Mouse (Mus musculus): ENCODE data around the gene Pafah1b2. TPM values are rescaled to one million over a fixed set of nuclear protein-coding genes. Genes with fewer than 3 reads are reported as not detected.

The Pafah1b2 gene
- polyA plus RNA-seq, 1 experiment from 2014 or later, result 156 TPM

DNA sequence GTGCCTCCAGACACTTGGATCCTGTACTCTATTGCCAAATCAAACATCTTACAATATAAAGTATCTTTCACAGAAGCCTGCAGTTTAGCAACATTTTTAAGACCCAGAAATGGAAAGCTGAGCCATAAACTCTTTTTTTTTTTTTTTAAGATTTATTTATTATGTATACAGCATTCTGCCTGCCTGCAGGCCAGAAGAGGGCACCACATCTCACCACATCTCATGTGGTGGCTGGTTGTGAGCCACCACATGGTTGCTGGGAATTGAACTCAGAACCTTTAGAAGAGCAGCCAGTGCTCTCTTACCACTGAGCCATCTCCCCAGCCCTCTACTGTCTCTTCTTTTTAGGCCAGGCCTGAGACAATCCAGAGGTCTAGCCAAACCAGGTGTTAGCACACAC lies 31.2 kb downstream of the Pafah1b2 start:
- no peak overlapping the region for H3K4me3 ChIP-seq (ENCODE audit: low read depth, low read length)
- no peak for DNase-seq (ENCODE audit: low spot score)
- no peak overlapping the region for H3K4me2 ChIP-seq (ENCODE audit: low read length)
- peaks cover 16% of the 10 kb centered on the region; the same call in 1 of the 2 replicates for H3K36me3 ChIP-seq (ENCODE audit: control insufficient read depth, insufficient read depth, low read length)
- H3K9ac ChIP-seq (ENCODE audit: low read length), result no peak overlapping the region
- H3K27ac ChIP-seq (ENCODE audit: low read depth), result no peak overlapping the region
- ATAC-seq (replicated peaks; ENCODE audit: low FRiP score, low TSS enrichment, low read depth), result no peak
- no peaks in the 10 kb centered on the region for H3K27me3 ChIP-seq (replicated peaks; ENCODE audit: control insufficient read depth, insufficient read depth, low read length)
- H3K4me1 ChIP-seq (replicated peaks; ENCODE audit: control insufficient read depth, insufficient read depth, low read length), result peaks cover 27% of the 10 kb centered on the region
- H3K9me3 ChIP-seq (ENCODE audit: control insufficient read depth, low read length), result no peaks in the 10 kb centered on the region

DNA sequence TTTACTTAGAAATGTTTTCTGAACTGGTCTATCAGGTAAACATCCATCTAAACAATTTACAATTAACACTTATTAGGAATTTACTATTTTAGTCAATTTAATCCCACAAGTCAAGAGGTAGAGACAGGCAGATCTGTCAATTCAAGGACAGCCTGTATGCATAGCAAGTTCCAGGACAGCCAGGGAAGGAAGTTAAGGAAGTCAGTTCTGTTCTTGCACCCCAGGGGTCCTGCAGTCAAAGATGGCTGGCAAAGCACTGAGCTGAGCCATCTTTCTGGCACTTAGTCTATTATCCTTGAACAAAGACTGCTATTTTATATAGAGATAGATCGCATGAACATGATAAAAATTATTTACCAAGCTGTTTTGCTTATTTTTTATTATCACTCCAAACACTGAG lies 31.9 kb downstream of the Pafah1b2 start:
- no peaks in the 10 kb centered on the region for H3K27me3 ChIP-seq (replicated peaks; ENCODE audit: control insufficient read depth, insufficient read depth, low read length)
- WGBS, result 83% methylated on average over 1 of the region's 1 CpGs
- DNase-seq (ENCODE audit: low spot score) (no peak), ATAC-seq (replicated peaks; ENCODE audit: low FRiP score, low TSS enrichment, low read depth) (no peak)
- no peak overlapping the region for H3K27ac ChIP-seq (ENCODE audit: low read depth)
- no peak overlapping the region for H3K4me2 ChIP-seq (ENCODE audit: low read length)
- H3K36me3 ChIP-seq (ENCODE audit: control insufficient read depth, insufficient read depth, low read length), result peaks cover 22% of the 10 kb centered on the region
- H3K9ac ChIP-seq (ENCODE audit: low read length), result no peak overlapping the region
- peaks cover 27% of the 10 kb centered on the region for H3K4me1 ChIP-seq (replicated peaks; ENCODE audit: control insufficient read depth, insufficient read depth, low read length)
- H3K4me3 ChIP-seq (ENCODE audit: low read depth, low read length), result no peak overlapping the region
- no peaks in the 10 kb centered on the region for H3K9me3 ChIP-seq (ENCODE audit: control insufficient read depth, low read length)

DNA sequence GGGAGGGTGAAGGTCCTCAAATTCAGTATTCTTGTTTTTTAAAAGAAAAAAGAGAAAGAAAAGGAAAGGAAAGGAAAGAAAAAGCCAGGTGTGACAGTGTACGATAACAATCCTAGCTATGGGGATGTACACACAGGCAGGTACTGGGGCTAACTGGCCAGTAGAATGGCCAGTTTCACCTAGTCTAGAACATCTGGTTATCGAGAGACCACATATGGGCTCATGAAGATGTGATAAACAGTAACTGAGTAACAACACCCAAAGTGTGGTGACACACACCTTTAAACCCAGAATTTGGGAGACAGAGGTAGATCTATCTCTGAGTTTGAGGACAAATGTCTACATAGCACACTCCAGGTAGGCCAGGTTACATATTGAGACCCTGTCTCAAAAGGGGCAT lies 32.7 kb downstream of the Pafah1b2 start:
- Histone ChIP-seq H3K9me3 (ENCODE audit: control insufficient read depth, low read length) (no peaks in the 10 kb centered on the region), H3K9ac (ENCODE audit: low read length) (no peak overlapping the region), H3K4me2 (ENCODE audit: low read length) (no peak overlapping the region), H3K36me3 (ENCODE audit: control insufficient read depth, insufficient read depth, low read length) (peaks cover 31% of the 10 kb centered on the region), H3K4me1 (replicated peaks; ENCODE audit: control insufficient read depth, insufficient read depth, low read length) (peaks cover 27% of the 10 kb centered on the region), H3K4me3 (ENCODE audit: low read depth, low read length) (no peak overlapping the region), H3K27me3 (replicated peaks; ENCODE audit: control insufficient read depth, insufficient read depth, low read length) (no peaks in the 10 kb centered on the region), H3K27ac (ENCODE audit: low read depth) (no peak overlapping the region)
- ATAC-seq (replicated peaks; ENCODE audit: low FRiP score, low TSS enrichment, low read depth) (no peak), DNase-seq (ENCODE audit: low spot score) (no peak)
- 91% methylated on average over 2 of the region's 2 CpGs for WGBS

DNA sequence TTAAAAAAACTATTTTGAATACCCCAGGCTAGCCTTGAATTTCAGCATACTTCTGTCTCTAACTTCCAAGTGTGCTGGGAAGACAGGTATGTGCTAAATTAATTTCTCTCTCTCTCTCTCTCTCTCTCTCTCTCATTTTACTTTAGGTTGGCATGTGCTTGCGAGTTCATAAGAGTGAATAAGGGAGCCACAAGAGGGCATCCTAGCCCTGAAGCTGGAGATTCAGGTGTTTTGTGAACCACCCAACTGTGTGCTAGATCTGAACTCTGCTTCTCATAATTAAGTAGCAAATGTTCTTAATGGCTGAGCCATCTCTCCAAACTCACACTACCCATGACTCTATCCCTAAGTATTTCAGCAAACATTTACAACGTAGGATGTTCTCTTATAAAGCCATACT lies 35.6 kb downstream of the Pafah1b2 start:
- Histone ChIP-seq H3K4me3 (ENCODE audit: low read depth, low read length) (no peak overlapping the region), H3K9ac (ENCODE audit: low read length) (no peak overlapping the region), H3K9me3 (ENCODE audit: control insufficient read depth, low read length) (no peaks in the 10 kb centered on the region), H3K36me3 (ENCODE audit: control insufficient read depth, insufficient read depth, low read length) (peaks cover 59% of the 10 kb centered on the region), H3K4me1 (replicated peaks; ENCODE audit: control insufficient read depth, insufficient read depth, low read length) (peaks cover 12% of the 10 kb centered on the region; the same call in 1 of the 2 replicates), H3K27me3 (replicated peaks; ENCODE audit: control insufficient read depth, insufficient read depth, low read length) (no peaks in the 10 kb centered on the region), H3K4me2 (ENCODE audit: low read length) (no peak overlapping the region), H3K27ac (ENCODE audit: low read depth) (no peak overlapping the region)
- ATAC-seq (replicated peaks; ENCODE audit: low FRiP score, low TSS enrichment, low read depth), result no peak
- no peak for DNase-seq (ENCODE audit: low spot score)
- 87% methylated on average over 2 of the region's 2 CpGs for WGBS

DNA sequence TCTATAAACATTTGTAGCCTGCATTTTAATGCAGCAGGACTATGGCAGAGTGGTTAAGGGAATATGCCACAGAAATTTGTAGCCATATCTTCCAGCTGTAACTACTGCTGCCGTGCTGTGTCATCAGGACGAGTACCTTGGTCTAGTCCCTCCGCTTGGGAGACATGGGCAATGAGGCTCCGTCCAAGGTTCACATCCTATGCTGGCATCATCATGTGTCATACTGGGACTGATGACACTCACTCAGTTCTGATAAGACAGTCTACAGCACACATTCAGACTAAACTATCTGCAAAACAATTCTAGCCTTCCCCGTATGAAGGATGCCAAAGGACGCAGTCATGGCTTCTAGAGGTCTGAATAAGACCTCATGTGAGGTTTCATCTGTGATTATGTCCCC lies 48.9 kb downstream of the Pafah1b2 start:
- Histone ChIP-seq H3K9me3 (ENCODE audit: control insufficient read depth, low read length) (no peaks in the 10 kb centered on the region), H3K27me3 (replicated peaks; ENCODE audit: control insufficient read depth, insufficient read depth, low read length) (no peaks in the 10 kb centered on the region), H3K4me1 (replicated peaks; ENCODE audit: control insufficient read depth, insufficient read depth, low read length) (no peaks in the 10 kb centered on the region), H3K4me2 (ENCODE audit: low read length) (no peak overlapping the region), H3K27ac (ENCODE audit: low read depth) (no peak overlapping the region), H3K4me3 (ENCODE audit: low read depth, low read length) (no peak overlapping the region), H3K36me3 (ENCODE audit: control insufficient read depth, insufficient read depth, low read length) (peaks cover 69% of the 10 kb centered on the region), H3K9ac (ENCODE audit: low read length) (no peak overlapping the region)
- ATAC-seq (replicated peaks; ENCODE audit: low FRiP score, low TSS enrichment, low read depth) (no peak), DNase-seq (ENCODE audit: low spot score) (no peak)
- 91% methylated on average over 6 of the region's 6 CpGs for WGBS

DNA sequence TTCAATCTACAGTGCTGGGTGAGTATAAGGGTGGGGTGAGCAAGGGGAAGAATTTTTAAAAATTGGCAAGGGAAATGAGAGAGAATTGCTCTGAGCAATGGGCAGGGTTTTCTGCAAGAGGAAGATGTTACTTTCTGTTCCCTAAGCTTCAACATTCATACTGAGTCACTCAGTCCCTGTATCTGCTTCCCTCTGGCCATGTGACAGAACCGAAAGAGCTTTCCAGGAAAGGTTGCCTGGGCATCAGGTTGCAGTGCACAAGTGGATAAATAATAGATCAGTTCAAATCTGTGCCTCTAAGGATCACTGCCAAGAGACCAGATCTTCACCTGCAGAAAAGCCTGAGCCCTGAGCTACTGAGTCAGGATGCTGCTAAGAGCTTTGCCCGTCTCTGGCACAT lies 50.6 kb downstream of the Pafah1b2 start:
- 84% methylated on average over 2 of the region's 2 CpGs for WGBS
- H3K9ac ChIP-seq (ENCODE audit: low read length), result no peak overlapping the region
- H3K9me3 ChIP-seq (ENCODE audit: control insufficient read depth, low read length), result no peaks in the 10 kb centered on the region
- no peaks in the 10 kb centered on the region for H3K4me1 ChIP-seq (replicated peaks; ENCODE audit: control insufficient read depth, insufficient read depth, low read length)
- no peak overlapping the region for H3K4me2 ChIP-seq (ENCODE audit: low read length)
- H3K36me3 ChIP-seq (ENCODE audit: control insufficient read depth, insufficient read depth, low read length), result peaks cover 52% of the 10 kb centered on the region
- DNase-seq (ENCODE audit: low spot score) (no peak), ATAC-seq (replicated peaks; ENCODE audit: low FRiP score, low TSS enrichment, low read depth) (no peak)
- H3K27ac ChIP-seq (ENCODE audit: low read depth), result no peak overlapping the region
- H3K4me3 ChIP-seq (ENCODE audit: low read depth, low read length), result no peak overlapping the region
- no peaks in the 10 kb centered on the region for H3K27me3 ChIP-seq (replicated peaks; ENCODE audit: control insufficient read depth, insufficient read depth, low read length)

DNA sequence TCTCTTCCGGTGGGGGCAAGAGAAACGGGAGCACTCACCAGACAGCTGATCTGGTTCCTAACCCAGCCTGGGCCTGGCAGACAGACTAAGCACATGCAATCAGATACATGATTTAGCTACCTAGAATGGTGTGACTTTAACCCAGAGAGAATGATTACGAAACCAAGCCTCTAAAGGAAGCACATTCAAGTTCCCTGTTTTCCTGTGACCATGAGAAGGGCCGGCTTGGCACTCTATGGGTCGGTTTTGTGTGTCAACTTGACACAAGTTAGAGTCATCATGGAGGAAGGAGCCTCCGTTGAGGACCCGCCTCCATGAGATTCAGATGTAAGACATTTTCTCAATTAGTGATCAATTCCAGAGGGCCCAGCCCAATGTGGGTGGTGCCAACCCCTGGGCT lies 52.8 kb downstream of the Pafah1b2 start:
- H3K36me3 ChIP-seq (ENCODE audit: control insufficient read depth, insufficient read depth, low read length), result peaks cover 30% of the 10 kb centered on the region
- no peak overlapping the region for H3K4me2 ChIP-seq (ENCODE audit: low read length)
- no peak overlapping the region for H3K4me3 ChIP-seq (ENCODE audit: low read depth, low read length)
- no peak overlapping the region for H3K27ac ChIP-seq (ENCODE audit: low read depth)
- H3K9ac ChIP-seq (ENCODE audit: low read length), result no peak overlapping the region
- DNase-seq (ENCODE audit: low spot score) (no peak), ATAC-seq (replicated peaks; ENCODE audit: low FRiP score, low TSS enrichment, low read depth) (no peak)
- WGBS, result 78% methylated on average over 7 of the region's 7 CpGs
- H3K27me3 ChIP-seq (replicated peaks; ENCODE audit: control insufficient read depth, insufficient read depth, low read length), result no peaks in the 10 kb centered on the region
- H3K9me3 ChIP-seq (ENCODE audit: control insufficient read depth, low read length), result no peaks in the 10 kb centered on the region
- peaks cover 8% of the 10 kb centered on the region; the same call in 1 of the 2 replicates for H3K4me1 ChIP-seq (replicated peaks; ENCODE audit: control insufficient read depth, insufficient read depth, low read length)

DNA sequence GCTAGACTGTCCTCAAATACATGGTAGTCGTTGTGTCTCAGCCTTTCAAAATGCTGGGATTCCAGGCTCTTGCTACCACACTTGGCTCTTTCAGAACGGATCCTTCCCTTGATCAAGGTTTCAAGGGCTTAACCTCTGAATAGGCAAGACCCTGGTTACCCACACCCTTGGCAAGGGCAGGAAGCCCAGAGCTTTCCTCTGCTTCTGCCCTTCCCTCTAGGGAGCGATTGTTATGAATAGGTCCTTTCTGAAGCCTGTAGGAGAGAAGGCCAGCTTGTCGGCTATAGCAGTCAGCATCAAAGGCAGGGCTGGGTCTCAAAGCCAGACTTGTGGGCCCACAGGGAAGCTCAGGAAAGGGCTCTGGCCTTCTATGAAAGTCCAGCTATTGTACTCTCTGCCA lies 53.6 kb downstream of the Pafah1b2 start:
- peaks cover 22% of the 10 kb centered on the region for H3K36me3 ChIP-seq (ENCODE audit: control insufficient read depth, insufficient read depth, low read length)
- H3K27me3 ChIP-seq (replicated peaks; ENCODE audit: control insufficient read depth, insufficient read depth, low read length), result no peaks in the 10 kb centered on the region
- peaks cover 11% of the 10 kb centered on the region for H3K4me1 ChIP-seq (replicated peaks; ENCODE audit: control insufficient read depth, insufficient read depth, low read length)
- DNase-seq (ENCODE audit: low spot score) (no peak), ATAC-seq (replicated peaks; ENCODE audit: low FRiP score, low TSS enrichment, low read depth) (no peak)
- H3K9ac ChIP-seq (ENCODE audit: low read length), result no peak overlapping the region
- no peak overlapping the region for H3K4me3 ChIP-seq (ENCODE audit: low read depth, low read length)
- H3K9me3 ChIP-seq (ENCODE audit: control insufficient read depth, low read length), result no peaks in the 10 kb centered on the region
- WGBS, result 48% methylated on average over 4 of the region's 4 CpGs
- no peak overlapping the region for H3K4me2 ChIP-seq (ENCODE audit: low read length)
- H3K27ac ChIP-seq (ENCODE audit: low read depth), result 0 out of 2 replicates have a peak overlapping the region, but pooled peaks have one; percentile 0

DNA sequence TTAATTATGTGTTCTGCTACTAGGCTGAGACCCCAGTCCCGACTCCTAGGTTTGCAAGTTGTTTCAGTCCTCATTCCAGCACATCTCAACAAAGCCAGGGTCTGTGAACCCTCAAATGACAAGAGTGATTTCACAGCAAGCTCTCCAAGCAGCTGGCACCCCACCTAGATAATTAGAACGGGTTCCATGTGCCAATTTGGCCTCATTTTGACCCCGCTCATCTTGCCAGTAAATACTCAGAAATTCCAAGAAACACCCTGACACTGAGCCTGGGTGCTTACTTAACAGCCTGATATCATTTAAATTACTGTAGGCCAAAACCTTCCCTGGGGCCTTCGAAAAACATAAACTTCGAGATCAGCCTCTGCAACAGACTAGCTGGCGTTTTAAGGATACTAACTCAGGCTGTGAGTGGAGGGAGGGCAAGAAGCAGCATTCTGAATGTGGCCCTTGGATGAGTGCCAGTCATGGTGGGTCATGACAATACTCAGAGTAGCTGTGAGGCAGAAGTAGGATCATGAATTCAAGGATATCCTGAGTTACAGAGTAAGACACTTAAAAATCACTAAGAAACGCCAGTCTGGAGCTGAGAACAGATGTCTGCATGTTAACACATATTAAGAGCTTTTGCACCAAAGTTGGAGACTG lies 54.3 kb downstream of the Pafah1b2 start:
- no peak for ATAC-seq (replicated peaks; ENCODE audit: low FRiP score, low TSS enrichment, low read depth)
- no peak overlapping the region for H3K9ac ChIP-seq (ENCODE audit: low read length)
- H3K36me3 ChIP-seq (ENCODE audit: control insufficient read depth, insufficient read depth, low read length), result peaks cover 15% of the 10 kb centered on the region
- H3K27ac ChIP-seq (ENCODE audit: low read depth), result 0 out of 2 replicates have a peak overlapping the region, but pooled peaks have one; percentile 0
- H3K4me2 ChIP-seq (ENCODE audit: low read length), result no peak overlapping the region
- no peaks in the 10 kb centered on the region for H3K9me3 ChIP-seq (ENCODE audit: control insufficient read depth, low read length)
- no peak overlapping the region for H3K4me3 ChIP-seq (ENCODE audit: low read depth, low read length)
- no peaks in the 10 kb centered on the region for H3K27me3 ChIP-seq (replicated peaks; ENCODE audit: control insufficient read depth, insufficient read depth, low read length)
- peaks cover 18% of the 10 kb centered on the region for H3K4me1 ChIP-seq (replicated peaks; ENCODE audit: control insufficient read depth, insufficient read depth, low read length)
- WGBS, result 63% methylated on average over 7 of the region's 7 CpGs
- no peak for DNase-seq (ENCODE audit: low spot score)

All from intestine, embryonic 14.5 days (tissue).